Mouse (Mus musculus): ENCODE results near the gene Filip1. TPM values are rescaled to one million over a fixed set of nuclear protein-coding genes. Genes with fewer than 3 reads are reported as not detected.

Filip1 gene
- polyA plus RNA-seq, 1 experiment: 6.4 TPM

DNA sequence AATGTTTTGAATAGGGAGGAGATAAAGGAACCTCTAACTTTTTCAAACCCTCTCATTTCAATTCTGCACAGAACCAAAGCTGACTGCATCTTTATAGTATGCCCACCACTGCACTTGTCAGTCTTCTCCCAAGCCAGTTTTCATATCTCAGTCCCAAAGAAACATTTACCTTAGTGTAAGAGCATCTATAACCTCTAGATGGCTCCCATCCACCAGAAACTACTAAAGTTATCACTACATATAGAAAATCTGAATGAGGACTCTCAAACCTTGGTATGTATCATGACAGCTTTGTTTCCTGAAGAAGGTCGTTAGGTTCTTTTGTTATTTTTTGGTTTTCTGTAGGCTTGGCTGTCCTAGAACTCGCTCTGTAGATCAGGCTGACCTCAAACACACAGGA is 233.3 kb downstream of the Filip1 start:
- no peak overlapping the region for H3K27ac ChIP-seq (ENCODE audit: insufficient read depth, low read length)
- TF ChIP-seq CTCF (IDR thresholded peaks at IDR 0.05; ENCODE audit: extremely low read depth, insufficient read depth, low read length) (no peak), POLR2A (IDR thresholded peaks at IDR 0.05; ENCODE audit: extremely low read depth, insufficient read depth, low read length) (no peak)
- H3K4me1 ChIP-seq (ENCODE audit: control insufficient read depth, insufficient read depth, low read length): no peaks in the 10 kb centered on the region
- no peak overlapping the region for H3K4me3 ChIP-seq (ENCODE audit: insufficient read depth, low read length)

DNA sequence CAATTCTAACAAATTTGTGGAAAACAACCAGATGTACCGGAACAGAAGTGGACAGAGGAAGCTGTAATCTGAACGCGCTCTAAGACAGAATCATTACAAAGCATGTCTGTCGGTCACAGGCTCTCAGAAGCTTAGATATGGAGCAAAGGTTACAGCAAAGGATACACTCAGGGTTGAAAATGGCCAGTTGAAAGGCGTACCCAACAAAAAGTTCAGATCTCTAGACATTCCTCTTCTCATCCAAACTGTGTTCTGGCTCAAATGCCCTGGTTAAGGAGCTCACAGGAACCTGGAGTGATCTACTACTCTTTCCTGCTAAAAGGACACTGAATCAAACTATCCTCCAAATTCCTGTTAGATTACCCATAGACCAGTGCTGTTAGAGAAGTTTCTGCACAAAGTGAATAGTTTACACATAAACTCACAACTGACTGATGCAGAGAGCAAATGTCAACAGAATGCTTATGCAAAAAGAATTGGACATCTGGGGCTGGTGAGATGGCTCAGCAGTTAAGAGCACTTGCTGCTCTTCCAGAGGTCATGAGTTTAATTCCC is 245.6 kb downstream of the Filip1 start:
- TF ChIP-seq POLR2A (IDR thresholded peaks at IDR 0.05; ENCODE audit: extremely low read depth, insufficient read depth, low read length): no peak
- TF ChIP-seq CTCF (IDR thresholded peaks at IDR 0.05; ENCODE audit: extremely low read depth, insufficient read depth, low read length): no peak
- H3K4me1 ChIP-seq (ENCODE audit: control insufficient read depth, insufficient read depth, low read length): no peaks in the 10 kb centered on the region
- no peak overlapping the region for H3K27ac ChIP-seq (ENCODE audit: insufficient read depth, low read length)
- no peak overlapping the region for H3K4me3 ChIP-seq (ENCODE audit: insufficient read depth, low read length)

DNA sequence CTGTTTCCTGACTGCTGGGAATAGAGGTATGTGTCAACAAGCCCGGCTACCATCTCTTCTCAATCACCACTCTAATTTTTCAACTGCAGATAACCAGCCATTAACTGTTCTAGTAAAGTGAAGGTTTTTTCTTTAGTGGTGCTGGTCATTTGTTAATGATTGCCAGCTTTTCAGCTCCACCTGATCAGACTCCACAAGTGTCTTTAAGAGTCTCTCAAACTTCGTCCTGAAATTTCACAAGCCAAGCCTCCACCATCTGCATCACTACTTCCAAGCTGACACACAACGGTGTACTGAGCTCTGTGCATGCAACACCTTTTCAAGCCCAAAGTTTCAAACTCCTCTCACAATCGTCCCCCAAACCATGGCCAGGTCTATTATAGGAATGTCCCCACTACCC is 247.3 kb downstream of the Filip1 start:
- Histone ChIP-seq H3K27ac (ENCODE audit: insufficient read depth, low read length) (no peak overlapping the region), H3K4me3 (ENCODE audit: insufficient read depth, low read length) (no peak overlapping the region), H3K4me1 (ENCODE audit: control insufficient read depth, insufficient read depth, low read length) (no peaks in the 10 kb centered on the region)
- TF ChIP-seq CTCF (IDR thresholded peaks at IDR 0.05; ENCODE audit: extremely low read depth, insufficient read depth, low read length) (no peak), POLR2A (IDR thresholded peaks at IDR 0.05; ENCODE audit: extremely low read depth, insufficient read depth, low read length) (no peak)

Other genes with a start within 250 kb of the Filip1 start
- 112 and 118 TPM in 2 replicates for gene Tmem30a, start 219.3 kb downstream of the Filip1 start, polyA plus RNA-seq (2012; rRNA removed)
- 31.1 and 35.0 TPM in 2 replicates for gene Senp6, start 54.1 kb upstream of the Filip1 start, polyA plus RNA-seq (2012; rRNA removed)
- gene Myo6, start 152.2 kb upstream of the Filip1 start, polyA plus RNA-seq (2012; rRNA removed): 48.9 and 54.7 TPM in 2 replicates